Mouse (Mus musculus): Measurements from ENCODE around the gene Cfc1. TPM values are rescaled to one million over a fixed set of nuclear protein-coding genes. Genes with fewer than 3 reads are reported as not detected.

The Cfc1 gene
- total and polyA plus RNA-seq, 3 experiments, result not detected

GRCm38 (mm10) chr1:34582218-34582617, 46.8 kb downstream of the Cfc1 start:
- no peak overlapping the region for H3K4me3 ChIP-seq
- H3K4me1 ChIP-seq (ENCODE audit: control insufficient read depth, insufficient read depth, low read length), result no peaks in the 10 kb centered on the region
- no peak for TF ChIP-seq EP300 (IDR thresholded peaks at IDR 0.05; ENCODE audit: insufficient read depth, low read depth, low read length)
- no peak for TF ChIP-seq POLR2A (IDR thresholded peaks at IDR 0.05; ENCODE audit: insufficient read depth, low read depth, low read length)
- TF ChIP-seq CTCF (IDR thresholded peaks at IDR 0.05), result no peak
- H3K27ac ChIP-seq, result no peak overlapping the region
- H3K9ac ChIP-seq (ENCODE audit: low read depth, low read length), result no peak overlapping the region
- H3K27me3 ChIP-seq (ENCODE audit: control insufficient read depth, insufficient read depth, low read length), result peaks cover 2% of the 10 kb centered on the region
- H3K36me3 ChIP-seq (ENCODE audit: control insufficient read depth, insufficient read depth, low read length), result no peaks in the 10 kb centered on the region
- WGBS, result 79% methylated on average over 6 of the region's 6 CpGs
- DNase-seq, result no peak
- intact Hi-C loops (cut with DNase I), result no loop called here
- no peaks in the 10 kb centered on the region for H3K79me2 ChIP-seq (replicated peaks; ENCODE audit: control insufficient read depth, insufficient read depth, low read length)

- Histone ChIP-seq H3K27ac (no peak overlapping the region), H3K27me3 (ENCODE audit: control insufficient read depth, insufficient read depth, low read length) (no peaks in the 10 kb centered on the region), H3K9ac (ENCODE audit: low read depth, low read length) (no peak overlapping the region), H3K79me2 (replicated peaks; ENCODE audit: control insufficient read depth, insufficient read depth, low read length) (no peaks in the 10 kb centered on the region), H3K4me1 (ENCODE audit: control insufficient read depth, insufficient read depth, low read length) (no peaks in the 10 kb centered on the region), H3K36me3 (ENCODE audit: control insufficient read depth, insufficient read depth, low read length) (no peaks in the 10 kb centered on the region), H3K4me3 (no peak overlapping the region)
- intact Hi-C loops (cut with DNase I), result no loop called here
- DNase-seq, result no peak
- WGBS, result 32% methylated on average over 4 of the region's 4 CpGs
- no peak for TF ChIP-seq EP300 (IDR thresholded peaks at IDR 0.05; ENCODE audit: insufficient read depth, low read depth, low read length)
- no peak for TF ChIP-seq POLR2A (IDR thresholded peaks at IDR 0.05; ENCODE audit: insufficient read depth, low read depth, low read length)
- no peak for TF ChIP-seq CTCF (IDR thresholded peaks at IDR 0.05)
These were observed 48.4 kb downstream of the Cfc1 start for GRCm38 (mm10) chr1:34583821-34584263.

GRCm38 (mm10) chr1:34584736-34585135, 49.3 kb downstream of the Cfc1 start:
- Histone ChIP-seq H3K9ac (ENCODE audit: low read depth, low read length) (no peak overlapping the region), H3K27me3 (ENCODE audit: control insufficient read depth, insufficient read depth, low read length) (no peaks in the 10 kb centered on the region), H3K79me2 (replicated peaks; ENCODE audit: control insufficient read depth, insufficient read depth, low read length) (no peaks in the 10 kb centered on the region), H3K4me3 (no peak overlapping the region), H3K36me3 (ENCODE audit: control insufficient read depth, insufficient read depth, low read length) (no peaks in the 10 kb centered on the region), H3K4me1 (ENCODE audit: control insufficient read depth, insufficient read depth, low read length) (no peaks in the 10 kb centered on the region), H3K27ac (no peak overlapping the region)
- DNase-seq, result no peak
- no peak for TF ChIP-seq EP300 (IDR thresholded peaks at IDR 0.05; ENCODE audit: insufficient read depth, low read depth, low read length)
- no peak for TF ChIP-seq POLR2A (IDR thresholded peaks at IDR 0.05; ENCODE audit: insufficient read depth, low read depth, low read length)
- TF ChIP-seq CTCF (IDR thresholded peaks at IDR 0.05), result no peak
- intact Hi-C loops (cut with DNase I), result no loop called here
- WGBS, result 61% methylated on average over 4 of the region's 4 CpGs

GRCm38 (mm10) chr1:34587298-34588096, 52.0 kb downstream of the Cfc1 start:
- Histone ChIP-seq H3K36me3 (ENCODE audit: control insufficient read depth, insufficient read depth, low read length) (no peaks in the 10 kb centered on the region), H3K4me1 (ENCODE audit: control insufficient read depth, insufficient read depth, low read length) (no peaks in the 10 kb centered on the region), H3K4me3 (no peak overlapping the region), H3K79me2 (replicated peaks; ENCODE audit: control insufficient read depth, insufficient read depth, low read length) (no peaks in the 10 kb centered on the region), H3K9ac (ENCODE audit: low read depth, low read length) (no peak overlapping the region), H3K27ac (no peak overlapping the region), H3K27me3 (ENCODE audit: control insufficient read depth, insufficient read depth, low read length) (no peaks in the 10 kb centered on the region)
- intact Hi-C loops (cut with DNase I), result no loop called here
- TF ChIP-seq POLR2A (IDR thresholded peaks at IDR 0.05; ENCODE audit: insufficient read depth, low read depth, low read length) (no peak), EP300 (IDR thresholded peaks at IDR 0.05; ENCODE audit: insufficient read depth, low read depth, low read length) (no peak), CTCF (IDR thresholded peaks at IDR 0.05) (no peak)
- DNase-seq, result no peak
- WGBS, result 74% methylated on average over 22 of the region's 22 CpGs

Other genes starting within 250 kb of the Cfc1 start
- gene Ccdc115, start 96.0 kb upstream of the Cfc1 start, total RNA-seq (2021), result 10 to 100 TPM; 15.1 to 15.2 TPM
- gene Ccdc115, start 96.0 kb upstream of the Cfc1 start, polyA plus RNA-seq (2012; rRNA removed), result 15.5 and 17.8 TPM in 2 replicates
- 10 to 100 TPM; 26.5 to 28.6 TPM for gene Imp4, start 95.8 kb upstream of the Cfc1 start, total RNA-seq (2021)
- gene Imp4, start 95.8 kb upstream of the Cfc1 start, polyA plus RNA-seq (2012; rRNA removed), result 21.1 and 24.2 TPM in 2 replicates
- 1 to 10 TPM; 4.2 TPM for gene Ptpn18, start 75.9 kb upstream of the Cfc1 start, total RNA-seq (2021)
- 6.5 and 16.3 TPM in 2 replicates for gene Ptpn18, start 75.9 kb upstream of the Cfc1 start, polyA plus RNA-seq (2012; rRNA removed)
- not detected for gene Prss39, start 37.2 kb upstream of the Cfc1 start, total RNA-seq (2021)
- 0.21 and 0.38 TPM in 2 replicates for gene Prss39, start 37.2 kb upstream of the Cfc1 start, polyA plus RNA-seq (2012; rRNA removed)
- not detected for gene Prss40, start 25.3 kb downstream of the Cfc1 start, total RNA-seq (2021)
- gene Prss40, start 25.3 kb downstream of the Cfc1 start, polyA plus RNA-seq (2012; rRNA removed), result not detected in 2 replicates
- gene Amer3, start 44.0 kb downstream of the Cfc1 start, total RNA-seq (2021), result not detected
- gene Amer3, start 44.0 kb downstream of the Cfc1 start, polyA plus RNA-seq (2012; rRNA removed), result 0.02 and 0.12 TPM in 2 replicates